Mouse (Mus musculus): ENCODE measurements around the gene Pip5k1b. TPM values are rescaled to one million over a fixed set of nuclear protein-coding genes. Genes with fewer than 3 reads are reported as not detected.

Gene Pip5k1b
- polyA plus RNA-seq, 1 experiment: 36.3 TPM

- Histone ChIP-seq H3K4me3 (replicated peaks; ENCODE audit: insufficient read depth, low read depth, low read length) (no peak overlapping the region), H3K27ac (ENCODE audit: insufficient read depth, low read length) (no peak overlapping the region), H3K4me1 (ENCODE audit: control insufficient read depth, insufficient read depth, low read length) (no peaks in the 10 kb centered on the region; the same call in 1 of the 2 replicates), H3K27me3 (ENCODE audit: control insufficient read depth, insufficient read depth, low read length) (no peaks in the 10 kb centered on the region)
- TF ChIP-seq POLR2A (IDR thresholded peaks at IDR 0.05; ENCODE audit: borderline replicate concordance, insufficient read depth, low read length): no peak
- TF ChIP-seq CTCF (IDR thresholded peaks at IDR 0.05; ENCODE audit: borderline replicate concordance, insufficient read depth, low read depth, low read length): no peak
- WGBS: 61% methylated on average over 8 of the region's 8 CpGs
- no peak for DNase-seq
Measured at GRCm38 (mm10) chr19:24415778-24416621, 139.7 kb downstream of the Pip5k1b start.

GRCm38 (mm10) chr19:24408863-24409564 is 146.7 kb downstream of the Pip5k1b start:
- Histone ChIP-seq H3K4me3 (replicated peaks; ENCODE audit: insufficient read depth, low read depth, low read length) (no peak overlapping the region), H3K27ac (ENCODE audit: insufficient read depth, low read length) (no peak overlapping the region), H3K4me1 (ENCODE audit: control insufficient read depth, insufficient read depth, low read length) (peaks cover 5% of the 10 kb centered on the region; the same call in 1 of the 2 replicates), H3K27me3 (ENCODE audit: control insufficient read depth, insufficient read depth, low read length) (no peaks in the 10 kb centered on the region; the same call in 1 of the 2 replicates)
- TF ChIP-seq POLR2A (IDR thresholded peaks at IDR 0.05; ENCODE audit: borderline replicate concordance, insufficient read depth, low read length) (no peak), CTCF (IDR thresholded peaks at IDR 0.05; ENCODE audit: borderline replicate concordance, insufficient read depth, low read depth, low read length) (no peak)
- WGBS: 79% methylated on average over 11 of the region's 11 CpGs
- DNase-seq: no peak

DNA sequence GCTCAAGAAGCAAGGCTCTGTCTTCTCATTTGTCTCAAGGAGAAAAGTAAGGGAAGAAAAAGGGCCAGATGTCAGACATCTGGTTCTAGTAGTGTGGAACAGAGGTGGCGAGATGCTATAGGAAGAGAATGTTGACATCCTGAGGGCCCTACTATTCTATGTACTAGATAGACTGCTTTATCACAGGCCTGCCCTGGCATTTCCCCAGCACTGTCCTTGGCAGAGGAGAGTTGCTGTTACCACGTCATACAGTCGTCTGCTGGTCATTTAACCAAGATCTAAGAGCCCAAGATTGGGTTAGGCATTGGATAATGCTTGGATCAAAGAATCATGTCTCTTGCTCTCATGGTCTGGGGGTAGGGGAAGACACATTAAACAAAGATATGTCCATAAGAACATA is 151.0 kb downstream of the Pip5k1b start:
- no peak overlapping the region for H3K4me3 ChIP-seq (replicated peaks; ENCODE audit: insufficient read depth, low read depth, low read length)
- peaks cover 22% of the 10 kb centered on the region; the same call in 1 of the 2 replicates for H3K4me1 ChIP-seq (ENCODE audit: control insufficient read depth, insufficient read depth, low read length)
- no peak overlapping the region for H3K27ac ChIP-seq (ENCODE audit: insufficient read depth, low read length)
- DNase-seq: no peak
- WGBS: 77% methylated on average over 3 of the region's 3 CpGs
- H3K27me3 ChIP-seq (ENCODE audit: control insufficient read depth, insufficient read depth, low read length): no peaks in the 10 kb centered on the region
- TF ChIP-seq CTCF (IDR thresholded peaks at IDR 0.05; ENCODE audit: borderline replicate concordance, insufficient read depth, low read depth, low read length): no peak
- TF ChIP-seq POLR2A (IDR thresholded peaks at IDR 0.05; ENCODE audit: borderline replicate concordance, insufficient read depth, low read length): no peak

GRCm38 (mm10) chr19:24403245-24403644 is 152.4 kb downstream of the Pip5k1b start:
- TF ChIP-seq CTCF (IDR thresholded peaks at IDR 0.05; ENCODE audit: borderline replicate concordance, insufficient read depth, low read depth, low read length): no peak
- TF ChIP-seq POLR2A (IDR thresholded peaks at IDR 0.05; ENCODE audit: borderline replicate concordance, insufficient read depth, low read length): no peak
- Histone ChIP-seq H3K4me3 (replicated peaks; ENCODE audit: insufficient read depth, low read depth, low read length) (no peak overlapping the region), H3K27ac (ENCODE audit: insufficient read depth, low read length) (peak overlapping the region; percentile 40; the same call in 1 of the 2 replicates), H3K27me3 (ENCODE audit: control insufficient read depth, insufficient read depth, low read length) (no peaks in the 10 kb centered on the region), H3K4me1 (ENCODE audit: control insufficient read depth, insufficient read depth, low read length) (peaks cover 18% of the 10 kb centered on the region; the same call in 1 of the 2 replicates)
- 20% methylated on average over 6 of the region's 6 CpGs for WGBS
- DNase-seq: peak; percentile 31 to 61

- Histone ChIP-seq H3K4me1 (ENCODE audit: control insufficient read depth, insufficient read depth, low read length) (no peaks in the 10 kb centered on the region; the same call in 1 of the 2 replicates), H3K4me3 (replicated peaks; ENCODE audit: insufficient read depth, low read depth, low read length) (no peak overlapping the region), H3K27me3 (ENCODE audit: control insufficient read depth, insufficient read depth, low read length) (no peaks in the 10 kb centered on the region), H3K27ac (ENCODE audit: insufficient read depth, low read length) (no peak overlapping the region)
- TF ChIP-seq POLR2A (IDR thresholded peaks at IDR 0.05; ENCODE audit: borderline replicate concordance, insufficient read depth, low read length): no peak
- TF ChIP-seq CTCF (IDR thresholded peaks at IDR 0.05; ENCODE audit: borderline replicate concordance, insufficient read depth, low read depth, low read length): no peak
- 69% methylated on average over 2 of the region's 2 CpGs for WGBS
- DNase-seq: peak; percentile 58 to 68
Measured at GRCm38 (mm10) chr19:24393920-24394319, 161.8 kb downstream of the Pip5k1b start.

DNA sequence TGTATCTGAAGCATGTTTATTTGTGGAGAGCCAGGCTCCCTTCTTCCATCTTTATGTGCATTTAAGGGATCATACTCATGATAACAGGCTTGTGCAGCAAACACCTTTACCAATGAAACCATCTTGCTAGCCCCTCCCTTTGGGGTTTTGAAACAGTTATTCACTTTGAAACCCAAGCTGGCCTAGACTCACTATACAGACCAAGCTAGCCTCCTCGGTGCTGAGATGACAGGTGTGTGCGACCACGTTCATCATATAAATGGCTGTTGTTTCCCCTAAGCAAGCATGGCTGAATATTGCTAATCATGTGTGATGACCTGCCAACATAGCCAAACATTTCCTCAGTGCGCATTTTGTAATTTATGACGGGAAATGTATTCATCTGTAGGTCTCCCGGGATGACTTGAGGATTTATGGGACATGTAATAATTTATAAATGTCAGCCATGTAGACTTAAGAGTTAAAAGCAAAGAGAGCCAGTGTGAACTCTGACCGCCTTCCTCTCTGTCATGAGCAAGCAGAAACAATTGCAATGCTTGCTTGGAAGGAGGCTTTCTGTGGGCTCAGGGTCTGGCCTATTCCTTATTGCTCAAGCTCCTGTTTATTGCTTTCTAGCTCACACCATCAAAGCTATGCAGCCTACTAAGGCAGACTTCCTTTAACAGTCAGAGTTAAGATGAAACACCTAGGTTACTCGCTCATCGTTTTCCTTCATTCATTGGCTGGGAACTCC is 164.0 kb downstream of the Pip5k1b start:
- no peak for DNase-seq
- no peak overlapping the region for H3K4me3 ChIP-seq (replicated peaks; ENCODE audit: insufficient read depth, low read depth, low read length)
- no peak overlapping the region for H3K27ac ChIP-seq (ENCODE audit: insufficient read depth, low read length)
- H3K4me1 ChIP-seq (ENCODE audit: control insufficient read depth, insufficient read depth, low read length): no peaks in the 10 kb centered on the region; the same call in 1 of the 2 replicates
- 81% methylated on average over 9 of the region's 9 CpGs for WGBS
- TF ChIP-seq POLR2A (IDR thresholded peaks at IDR 0.05; ENCODE audit: borderline replicate concordance, insufficient read depth, low read length): no peak
- no peaks in the 10 kb centered on the region for H3K27me3 ChIP-seq (ENCODE audit: control insufficient read depth, insufficient read depth, low read length)

All from cerebellum, adult 2 months (tissue).